Mouse (Mus musculus) spleen, postnatal 36 days (tissue): ENCODE data around the gene Rnf208.

Source experiments
- DNase-seq, 2 experiments: peaks; one replicate each; pipeline ENCODE4 v3.0.0; 2022; ENCODE audit warnings: low spot score in 2 of 2, mixed read lengths in 1 of 2

Gene Rnf208

GRCm38 (mm10) chr2:25224766-25225752 lies 17.0 kb upstream of the Rnf208 start:
- DNase-seq = peak; percentile 99 to 100

- no peak for DNase-seq
These were observed 16.2 kb upstream of the Rnf208 start for GRCm38 (mm10) chr2:25225811-25226379.

GRCm38 (mm10) chr2:25226864-25227263 lies 15.2 kb upstream of the Rnf208 start:
- DNase-seq = no peak

- no peak for DNase-seq
These were observed 14.6 kb upstream of the Rnf208 start for GRCm38 (mm10) chr2:25227406-25227805.

GRCm38 (mm10) chr2:25228431-25228889 lies 13.6 kb upstream of the Rnf208 start:
- DNase-seq = peak; percentile 85 to 88

GRCm38 (mm10) chr2:25228995-25229530 lies 13.0 kb upstream of the Rnf208 start:
- DNase-seq = no peak

GRCm38 (mm10) chr2:25229582-25229981 lies 12.5 kb upstream of the Rnf208 start:
- no peak for DNase-seq

- no peak for DNase-seq
These were observed 11.5 kb upstream of the Rnf208 start for GRCm38 (mm10) chr2:25230581-25230980.

- DNase-seq = no peak
These were observed 11.0 kb upstream of the Rnf208 start for GRCm38 (mm10) chr2:25231038-25231437.

GRCm38 (mm10) chr2:25233421-25233820 lies 8.6 kb upstream of the Rnf208 start:
- DNase-seq = no peak

GRCm38 (mm10) chr2:25234050-25234449 lies 8.0 kb upstream of the Rnf208 start, which contains the start of gene Slc34a3:
Slc34a3 (minus strand) TSS chr2:25234364.
- DNase-seq = no peak

- no peak for DNase-seq
These were observed 7.4 kb upstream of the Rnf208 start for GRCm38 (mm10) chr2:25234551-25235220.

GRCm38 (mm10) chr2:25236614-25237013 lies 5.4 kb upstream of the Rnf208 start, which contains the start of gene Rnf224:
Rnf224 (minus strand) TSS chr2:25236787.
- DNase-seq = no peak

- DNase-seq = no peak
These were observed 4.5 kb upstream of the Rnf208 start for GRCm38 (mm10) chr2:25237522-25237921.

- DNase-seq = no peak
These were observed 3.9 kb upstream of the Rnf208 start for GRCm38 (mm10) chr2:25238106-25238505.

GRCm38 (mm10) chr2:25239766-25240165 lies 2.3 kb upstream of the Rnf208 start:
- DNase-seq = no peak

- DNase-seq = no peak
These were observed 1.7 kb upstream of the Rnf208 start for GRCm38 (mm10) chr2:25240310-25240709.

GRCm38 (mm10) chr2:25240723-25241437 lies 1.2 kb upstream of the Rnf208 start:
- DNase-seq = peak; percentile 35 to 49

GRCm38 (mm10) chr2:25241438-25241775 lies 648 bp upstream of the Rnf208 start:
- no peak for DNase-seq

- DNase-seq = no peak
These were observed 1.3 kb downstream of the Rnf208 start for GRCm38 (mm10) chr2:25243342-25243741.

- no peak for DNase-seq
These were observed 2.1 kb downstream of the Rnf208 start for GRCm38 (mm10) chr2:25244144-25244543.
